Mouse (Mus musculus) embryonic facial prominence, embryonic 15.5 days (tissue): ENCODE results near the gene Prss47. TPM values are rescaled to one million over a fixed set of nuclear protein-coding genes. Genes with fewer than 3 reads are reported as not detected.

Source experiments
- ATAC-seq: fragments of 200-750 bp; cut with Nextera tagmentation; 2 replicates; pipeline ENCODE4 v1.8.0; 2017; ENCODE audit warnings: low read depth, moderate TSS enrichment; ENCODE audit not compliant: insufficient number of reproducible peaks, low FRiP score, low TSS enrichment
- H3K27ac ChIP-seq: fragments of 300-500 bp; sonication (generic); replicated peaks from 2 replicates; pipeline ENCODE4 v1.5.1; 2015; ENCODE audit warnings: mild to moderate bottlenecking, inconsistent platforms
- H3K27me3 ChIP-seq: fragments of 300-500 bp; sonication (generic); 2 replicates; pipeline ENCODE4 v1.6.1; 2015; ENCODE audit warnings: inconsistent platforms
- H3K36me3 ChIP-seq: fragments of 300-500 bp; sonication (generic); 2 replicates; pipeline ENCODE4 v1.6.1; 2015; ENCODE audit warnings: mild to moderate bottlenecking, inconsistent platforms
- H3K4me1 ChIP-seq: fragments of 300-500 bp; sonication (generic); 2 replicates; pipeline ENCODE4 v1.6.1; 2015; ENCODE audit warnings: inconsistent platforms
- H3K4me2 ChIP-seq: fragments of 300-500 bp; sonication (generic); replicated peaks from 2 replicates; pipeline ENCODE4 v1.6.1; 2015; ENCODE audit warnings: mild to moderate bottlenecking, inconsistent platforms
- H3K4me3 ChIP-seq: fragments of 300-500 bp; sonication (generic); replicated peaks from 2 replicates; pipeline ENCODE4 v1.5.1; 2015; ENCODE audit warnings: mild to moderate bottlenecking, inconsistent platforms
- H3K9ac ChIP-seq: fragments of 300-500 bp; sonication (generic); 2 replicates; pipeline ENCODE4 v1.6.1; 2015; ENCODE audit warnings: inconsistent platforms
- H3K9me3 ChIP-seq: fragments of 300-500 bp; sonication (generic); replicated peaks from 2 replicates; pipeline ENCODE4 v1.6.1; 2016; ENCODE audit warnings: inconsistent platforms
- WGBS: fragments of 180-500 bp; shearing (Covaris S2); methylation state at CpG from one replicate; pipeline ENCODE4 v1.1.7; 2015; 5-methylcytosine and 5-hydroxymethylcytosine counted together
- polyA plus RNA-seq: library from polyadenylated mRNA; unstranded; fragments of >200 nt; fragmentation: Nextera tagmentation; extraction: Ambion mirVana; gene quantifications from 2 replicates; pipeline ENCODE4 v1.2.1, GENCODE M21; 2015

Prss47 gene
- not detected in 2 replicates for polyA plus RNA-seq

- no peak for ATAC-seq
- H3K36me3 ChIP-seq: no peaks in the 10 kb centered on the region
- H3K4me2 ChIP-seq: no peak within 1 kb of the TSS
- H3K4me1 ChIP-seq: no peaks in the 10 kb centered on the region
- H3K9me3 ChIP-seq: no peaks in the 10 kb centered on the region
- H3K27me3 ChIP-seq: no peaks in the 10 kb centered on the region
- H3K27ac ChIP-seq: no peak within 1 kb of the TSS
- H3K4me3 ChIP-seq: no peak within 1 kb of the TSS
- H3K9ac ChIP-seq: no peak within 1 kb of the TSS
- 75% methylated on average over 9 of the region's 9 CpGs for WGBS
Measured at GRCm38 (mm10) chr13:65052660-65053059, at the start of gene Prss47. Prss47 (minus strand) TSS chr13:65052760.

GRCm38 (mm10) chr13:65101232-65101631 is 48.7 kb upstream of the Prss47 start:
- peaks cover 29% of the 10 kb centered on the region for H3K9me3 ChIP-seq
- WGBS: 89% methylated on average over 3 of the region's 3 CpGs

DNA sequence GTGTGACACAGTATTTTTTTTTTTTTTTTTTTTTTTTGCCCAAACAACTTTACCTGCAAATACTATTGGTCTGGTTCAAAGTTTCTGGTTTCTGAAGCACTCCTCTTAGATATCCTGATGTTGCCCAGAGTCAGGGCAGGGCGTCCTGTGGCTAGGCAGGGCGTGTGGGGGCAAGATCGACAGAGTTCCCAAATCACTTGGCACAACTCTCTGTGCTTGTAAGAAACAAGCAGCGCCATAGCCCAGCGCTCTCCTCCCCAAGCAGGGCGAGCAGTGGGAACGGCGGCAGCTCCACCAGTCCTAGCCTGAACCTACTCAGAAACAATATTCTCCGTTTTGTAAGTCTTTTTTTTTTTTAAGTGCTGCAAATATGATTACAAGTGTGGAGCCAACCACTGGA is 48.1 kb upstream of the Prss47 start:
- H3K4me3 ChIP-seq: no peak overlapping the region
- H3K36me3 ChIP-seq: peaks cover 17% of the 10 kb centered on the region; the same call in 1 of the 2 replicates
- no peaks in the 10 kb centered on the region for H3K4me1 ChIP-seq
- H3K9ac ChIP-seq: no peak overlapping the region
- WGBS: 97% methylated on average over 9 of the region's 9 CpGs
- no peak for ATAC-seq
- peaks cover 26% of the 10 kb centered on the region for H3K9me3 ChIP-seq
- H3K27me3 ChIP-seq: no peaks in the 10 kb centered on the region
- H3K4me2 ChIP-seq: no peak overlapping the region
- no peak overlapping the region for H3K27ac ChIP-seq

More at GRCm38 (mm10) chr13:65101232-65101631, 48.7 kb upstream of the Prss47 start:
- H3K4me2 ChIP-seq: no peak overlapping the region
- no peaks in the 10 kb centered on the region for H3K27me3 ChIP-seq
- no peak overlapping the region for H3K27ac ChIP-seq
- H3K36me3 ChIP-seq: peaks cover 13% of the 10 kb centered on the region; the same call in 1 of the 2 replicates
- ATAC-seq: no peak
- H3K4me1 ChIP-seq: no peaks in the 10 kb centered on the region
- no peak overlapping the region for H3K4me3 ChIP-seq
- H3K9ac ChIP-seq: no peak overlapping the region

DNA sequence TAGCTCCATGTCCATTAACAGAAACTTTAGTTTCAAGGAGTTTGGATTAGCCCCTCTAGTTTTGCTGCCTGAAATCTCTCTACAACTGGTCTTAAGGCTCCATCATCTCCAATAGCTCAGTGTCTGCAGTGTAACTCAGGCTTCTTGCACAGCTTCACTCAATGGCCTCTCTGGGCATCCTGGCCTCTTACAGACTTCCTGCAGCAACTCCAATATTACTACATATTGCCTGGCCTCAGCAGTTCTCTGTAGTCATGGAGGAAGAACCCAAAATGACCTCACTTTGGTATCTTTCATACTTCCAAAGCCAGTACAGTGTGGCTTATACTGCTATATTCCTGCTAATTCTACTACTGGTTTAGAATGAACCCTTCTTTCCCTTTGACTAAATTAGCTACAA is 44.5 kb upstream of the Prss47 start:
- H3K36me3 ChIP-seq: peaks cover 23% of the 10 kb centered on the region
- H3K4me2 ChIP-seq: no peak overlapping the region
- H3K9ac ChIP-seq: no peak overlapping the region
- H3K27ac ChIP-seq: no peak overlapping the region
- no peaks in the 10 kb centered on the region for H3K4me1 ChIP-seq
- no peaks in the 10 kb centered on the region for H3K27me3 ChIP-seq
- peaks cover 10% of the 10 kb centered on the region for H3K9me3 ChIP-seq
- H3K4me3 ChIP-seq: no peak overlapping the region
- no peak for ATAC-seq

DNA sequence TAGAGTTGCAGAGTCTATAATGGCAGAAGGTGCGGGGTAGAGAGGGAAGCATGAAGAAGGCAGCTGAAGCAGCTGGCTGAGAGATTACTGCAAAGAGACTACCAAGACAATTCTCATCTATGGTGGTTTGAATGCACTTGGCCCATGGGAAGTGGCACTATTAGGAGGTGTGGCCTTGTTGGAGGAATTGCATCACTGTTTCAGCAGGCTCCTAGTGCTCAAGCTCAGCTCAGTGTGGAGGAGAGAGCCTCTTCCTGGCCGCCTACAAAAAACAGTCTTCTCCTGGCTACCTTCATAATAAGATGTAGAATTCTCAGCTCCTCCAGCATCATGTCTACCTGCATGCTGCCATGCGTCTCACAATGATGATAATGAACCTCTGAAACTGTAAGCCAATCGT is 43.4 kb upstream of the Prss47 start:
- Histone ChIP-seq H3K27ac (no peak overlapping the region), H3K4me2 (no peak overlapping the region), H3K27me3 (no peaks in the 10 kb centered on the region), H3K9ac (no peak overlapping the region), H3K4me1 (no peaks in the 10 kb centered on the region), H3K4me3 (no peak overlapping the region), H3K9me3 (0 out of 2 replicates have a peak, but pooled peaks cover 4% of the 10 kb centered on the region), H3K36me3 (peaks cover 27% of the 10 kb centered on the region)
- WGBS: 92% methylated on average over 4 of the region's 4 CpGs
- ATAC-seq: no peak

DNA sequence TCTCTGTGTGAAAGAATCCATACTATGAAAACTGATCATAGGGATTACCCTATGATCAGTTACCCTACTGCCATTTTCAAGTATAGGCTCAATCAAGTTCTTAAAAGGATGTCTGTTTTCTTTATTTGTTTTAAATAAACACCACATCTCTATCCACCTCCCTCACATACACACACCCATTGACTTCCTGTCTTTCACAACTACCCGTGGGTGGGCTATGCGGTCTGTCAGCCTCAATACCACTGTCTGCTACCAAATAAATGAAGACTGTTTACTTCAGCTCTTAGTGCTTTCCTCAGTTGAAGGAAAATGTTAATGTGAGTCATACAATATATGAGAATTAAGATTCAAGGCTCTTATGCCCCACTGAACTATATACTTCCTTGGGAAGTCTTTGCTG is 17.4 kb upstream of the Prss47 start:
- no peak for ATAC-seq
- WGBS: 83% methylated on average over 2 of the region's 2 CpGs
- Histone ChIP-seq H3K9ac (no peak overlapping the region), H3K4me2 (no peak overlapping the region), H3K4me1 (no peaks in the 10 kb centered on the region), H3K36me3 (peaks cover 33% of the 10 kb centered on the region), H3K9me3 (no peaks in the 10 kb centered on the region), H3K27me3 (no peaks in the 10 kb centered on the region), H3K4me3 (no peak overlapping the region), H3K27ac (no peak overlapping the region)

GRCm38 (mm10) chr13:65035057-65035456 is 17.5 kb downstream of the Prss47 start:
- Histone ChIP-seq H3K36me3 (no peaks in the 10 kb centered on the region), H3K4me1 (no peaks in the 10 kb centered on the region), H3K9me3 (no peaks in the 10 kb centered on the region), H3K9ac (no peak overlapping the region), H3K27me3 (no peaks in the 10 kb centered on the region), H3K4me2 (no peak overlapping the region), H3K4me3 (no peak overlapping the region), H3K27ac (no peak overlapping the region)
- no peak for ATAC-seq
- WGBS: 60% methylated on average over 4 of the region's 4 CpGs

DNA sequence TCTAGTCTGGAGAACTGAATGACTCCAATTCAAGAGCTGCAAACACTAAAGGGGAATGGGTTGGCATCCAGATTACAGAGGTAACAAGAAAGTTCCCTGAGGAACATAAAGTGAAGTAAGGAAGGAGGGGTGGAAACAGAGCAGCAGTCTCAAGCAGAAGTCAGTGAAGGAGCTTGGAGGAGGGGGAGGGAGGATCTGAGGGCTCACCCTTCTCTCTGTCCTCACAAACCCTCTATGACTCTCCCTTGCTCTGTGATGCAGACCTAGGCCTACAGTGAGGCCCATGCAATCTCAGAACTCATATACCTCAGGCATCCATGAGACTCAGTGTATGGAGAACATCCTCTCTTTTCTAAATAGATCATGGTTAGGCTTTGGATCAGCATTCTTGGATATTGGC is 19.8 kb downstream of the Prss47 start, which contains the start of gene Spata31d1c:
Gene Spata31d1c (plus strand): TSS at position 301 of the 400 bp plus-strand sequence.
- H3K27ac ChIP-seq: no peak within 1 kb of the TSS
- H3K9ac ChIP-seq: no peak within 1 kb of the TSS
- ATAC-seq: no peak
- no peak within 1 kb of the TSS for H3K4me2 ChIP-seq
- no peak within 1 kb of the TSS for H3K4me3 ChIP-seq
- no peaks in the 10 kb centered on the region for H3K4me1 ChIP-seq
- no peaks in the 10 kb centered on the region for H3K27me3 ChIP-seq
- H3K9me3 ChIP-seq: no peaks in the 10 kb centered on the region
- H3K36me3 ChIP-seq: no peaks in the 10 kb centered on the region

DNA sequence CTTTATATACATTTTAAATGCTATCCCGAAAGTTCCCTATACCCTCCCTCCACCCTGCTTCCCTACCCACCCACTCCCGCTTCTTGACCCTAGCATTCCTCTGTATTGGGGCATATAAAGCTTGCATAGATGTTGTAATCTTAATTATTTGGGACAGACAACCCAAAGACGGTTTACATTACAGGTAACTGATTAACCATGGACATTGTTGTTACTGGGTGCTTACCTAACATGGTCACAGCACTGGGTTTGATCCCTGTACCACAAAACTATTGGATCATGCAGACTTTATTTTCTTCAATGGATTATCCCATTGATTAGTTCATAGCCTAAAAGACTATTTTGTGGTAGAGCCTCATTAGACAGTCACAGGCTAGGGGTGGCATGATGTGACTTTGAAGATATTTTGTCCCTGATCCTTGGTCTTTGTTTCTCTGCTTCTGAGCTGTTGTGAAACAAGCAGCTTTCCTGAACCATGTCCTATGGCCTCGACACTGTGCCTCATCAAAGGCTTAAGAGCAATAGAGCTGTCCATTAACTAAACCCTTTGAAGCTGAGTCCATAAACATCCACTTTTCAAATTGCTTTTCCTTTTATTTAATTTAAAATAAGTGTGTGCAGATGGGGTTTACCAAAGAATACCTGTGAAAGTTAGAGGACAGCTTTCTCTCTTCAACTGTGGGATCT is 41.4 kb downstream of the Prss47 start:
- ATAC-seq: no peak
- no peak overlapping the region for H3K9ac ChIP-seq
- no peak overlapping the region for H3K4me2 ChIP-seq
- no peaks in the 10 kb centered on the region for H3K4me1 ChIP-seq
- H3K9me3 ChIP-seq: no peaks in the 10 kb centered on the region
- no peaks in the 10 kb centered on the region for H3K27me3 ChIP-seq
- 65% methylated on average over 4 of the region's 4 CpGs for WGBS
- H3K27ac ChIP-seq: no peak overlapping the region
- H3K36me3 ChIP-seq: no peaks in the 10 kb centered on the region
- H3K4me3 ChIP-seq: no peak overlapping the region

GRCm38 (mm10) chr13:65007971-65008370 is 44.6 kb downstream of the Prss47 start:
- no peak overlapping the region for H3K9ac ChIP-seq
- no peak overlapping the region for H3K4me3 ChIP-seq
- 50% methylated on average over 1 of the region's 1 CpGs for WGBS
- no peak overlapping the region for H3K27ac ChIP-seq
- no peaks in the 10 kb centered on the region for H3K9me3 ChIP-seq
- H3K4me2 ChIP-seq: no peak overlapping the region
- no peaks in the 10 kb centered on the region for H3K27me3 ChIP-seq
- H3K36me3 ChIP-seq: no peaks in the 10 kb centered on the region
- ATAC-seq: no peak
- H3K4me1 ChIP-seq: no peaks in the 10 kb centered on the region

DNA sequence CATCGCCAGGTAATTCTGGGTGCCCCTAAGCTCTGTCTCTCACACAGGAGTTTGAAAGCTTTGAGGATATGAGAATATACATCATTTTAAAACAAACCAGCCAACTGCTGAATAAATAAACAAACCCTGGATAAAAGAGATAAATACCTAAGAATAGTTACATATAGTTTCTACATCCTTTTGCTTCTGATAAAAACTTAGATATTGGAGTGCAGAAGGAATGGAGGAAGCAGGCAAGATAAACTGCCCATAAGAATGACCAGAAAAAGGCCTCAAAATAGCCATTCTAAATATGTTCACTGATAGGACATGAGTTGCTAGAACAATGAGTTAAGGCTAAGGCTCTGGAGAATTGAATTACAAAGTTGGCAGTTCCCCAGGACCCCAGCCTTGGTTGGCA is 45.8 kb downstream of the Prss47 start:
- H3K36me3 ChIP-seq: no peaks in the 10 kb centered on the region
- no peak overlapping the region for H3K27ac ChIP-seq
- H3K4me2 ChIP-seq: no peak overlapping the region
- WGBS: 79% methylated on average over 1 of the region's 1 CpGs
- H3K4me1 ChIP-seq: no peaks in the 10 kb centered on the region
- H3K4me3 ChIP-seq: no peak overlapping the region
- no peak overlapping the region for H3K9ac ChIP-seq
- no peaks in the 10 kb centered on the region for H3K9me3 ChIP-seq
- no peak for ATAC-seq
- no peaks in the 10 kb centered on the region for H3K27me3 ChIP-seq

DNA sequence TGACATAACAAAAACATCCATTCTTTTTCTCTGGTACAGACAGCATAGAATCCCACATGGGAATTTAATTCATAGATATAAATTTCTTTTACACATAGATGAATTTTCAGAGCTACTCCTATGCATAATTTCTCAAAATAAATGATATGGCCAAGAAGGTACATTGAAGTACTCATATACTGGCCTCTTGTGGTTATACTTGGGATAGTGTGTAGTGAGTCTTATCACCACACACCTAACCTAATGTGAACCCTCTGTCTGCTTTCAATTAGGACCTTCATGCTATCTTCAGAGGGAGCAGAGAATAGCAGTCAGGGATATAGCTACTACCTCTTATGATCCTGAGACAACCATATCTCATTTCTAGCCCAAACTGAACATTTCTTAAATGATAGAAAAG is 47.1 kb downstream of the Prss47 start:
- Histone ChIP-seq H3K4me1 (no peaks in the 10 kb centered on the region), H3K27me3 (no peaks in the 10 kb centered on the region), H3K27ac (no peak overlapping the region), H3K36me3 (no peaks in the 10 kb centered on the region), H3K4me2 (no peak overlapping the region), H3K4me3 (no peak overlapping the region), H3K9ac (no peak overlapping the region), H3K9me3 (no peaks in the 10 kb centered on the region)
- ATAC-seq: no peak
